Mouse (Mus musculus): ENCODE results near the gene Myt1l.

DNA sequence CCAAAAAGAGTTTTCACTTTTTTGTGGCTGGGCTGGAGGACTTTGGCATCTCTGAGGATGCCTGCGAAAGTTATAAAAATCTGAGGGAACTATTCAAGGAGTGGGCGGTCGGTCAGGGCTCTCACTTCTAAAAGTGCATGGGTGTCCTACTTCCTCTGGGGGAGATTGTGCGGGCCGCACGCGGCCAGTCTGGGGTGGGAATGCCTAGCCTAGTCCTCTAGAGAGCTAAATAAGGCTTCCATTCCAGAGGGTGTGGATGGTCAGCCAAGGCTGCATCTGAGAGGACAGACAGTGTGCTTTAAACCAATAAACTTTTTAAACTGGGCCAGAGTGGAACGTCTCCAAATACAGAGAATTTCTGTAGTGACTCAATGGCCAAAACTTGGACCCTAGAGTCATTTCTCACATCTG is 411.1 kb downstream of the Myt1l start:
- no peak for TF ChIP-seq CTCF (IDR thresholded peaks at IDR 0.05; ENCODE audit: control insufficient read depth, insufficient read depth, low read length)
- no peak for TF ChIP-seq POLR2A (IDR thresholded peaks at IDR 0.05; ENCODE audit: borderline replicate concordance, control insufficient read depth, low read depth, low read length)
